Mouse (Mus musculus): ENCODE results near the gene Nsun2. TPM values are rescaled to one million over a fixed set of nuclear protein-coding genes. Genes with fewer than 3 reads are reported as not detected.

Nsun2 gene
- polyA plus RNA-seq, 2 experiments from 2014 or later, result 35.8 to 36.9 TPM

DNA sequence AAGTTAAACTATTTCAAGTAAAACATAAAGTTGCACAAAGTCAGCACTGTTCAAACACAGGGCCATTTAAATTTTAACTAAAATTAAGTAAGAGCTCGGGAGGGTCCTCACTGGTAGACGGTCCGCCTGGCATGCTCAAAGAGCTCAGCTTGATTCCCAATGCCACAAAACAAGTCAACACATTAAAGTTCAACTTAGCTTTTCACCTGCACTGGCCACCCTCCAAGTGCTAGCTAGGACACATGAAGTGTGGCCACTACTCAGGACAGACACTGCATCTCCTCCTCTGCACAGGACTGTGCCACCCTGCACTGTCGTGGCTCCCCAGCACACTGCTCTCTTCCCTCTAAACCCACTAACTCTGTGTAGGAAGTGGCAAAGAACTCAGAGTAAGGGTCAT, 7.7 kb upstream of the Nsun2 start:
- ATAC-seq, result no peak

DNA sequence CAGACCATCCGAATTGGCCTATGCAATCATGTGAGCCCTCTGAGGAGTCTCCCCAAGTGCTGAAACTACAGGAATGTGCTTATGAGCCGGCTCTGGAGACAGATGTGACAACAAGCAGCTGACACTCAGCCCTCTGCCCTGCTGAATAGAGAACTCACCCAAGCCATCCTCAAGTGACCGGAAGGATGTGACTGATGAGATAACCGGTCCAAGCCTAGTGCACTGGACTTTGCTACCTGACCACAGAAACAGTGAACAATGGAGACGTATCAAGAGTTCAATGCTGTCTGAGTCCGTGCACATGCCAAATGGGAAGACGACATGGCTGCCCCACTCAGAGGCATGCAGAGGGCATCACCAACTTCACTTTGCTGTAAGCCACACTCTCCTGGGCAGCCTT, 5.0 kb upstream of the Nsun2 start:
- no peak for ATAC-seq

DNA sequence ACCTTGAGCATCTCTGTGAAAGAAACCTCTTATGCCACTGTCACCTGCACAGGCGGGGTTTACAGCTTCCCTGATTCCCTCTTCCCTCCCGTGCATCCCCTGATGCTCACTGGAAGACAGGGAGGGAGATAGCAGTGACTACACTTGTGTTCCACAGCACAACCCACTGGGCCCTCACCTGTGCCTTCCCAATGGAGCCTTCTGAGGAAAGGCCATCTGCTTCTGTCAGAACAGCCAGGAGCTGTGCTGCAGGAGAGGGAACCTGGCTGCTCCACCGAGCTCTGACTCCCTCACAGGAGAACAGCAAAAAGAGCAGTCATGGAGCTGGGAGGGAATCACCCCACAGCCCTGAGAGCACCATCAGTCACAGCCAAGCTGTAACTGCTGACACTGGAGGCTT, 3.4 kb upstream of the Nsun2 start:
- ATAC-seq, result no peak

DNA sequence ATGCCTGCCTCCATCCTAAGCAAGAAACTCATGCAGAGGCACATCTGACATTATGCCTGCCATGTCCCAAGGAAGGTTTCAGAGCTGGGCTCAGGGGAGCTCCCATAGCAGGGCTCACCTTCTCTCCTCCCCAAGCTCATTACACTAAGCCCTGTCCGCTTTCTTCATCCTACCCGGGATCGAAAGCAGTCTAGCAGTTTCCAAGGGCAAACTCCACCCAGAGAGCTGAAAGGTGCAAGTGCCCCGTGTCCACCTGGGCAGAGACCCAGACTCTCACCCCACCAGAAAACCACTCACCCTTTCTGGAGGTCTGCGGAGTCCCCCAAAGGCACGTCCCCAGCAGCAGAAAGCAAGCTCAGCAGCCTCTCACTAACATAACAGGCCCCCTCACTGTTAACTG, 2.6 kb upstream of the Nsun2 start:
- ATAC-seq, result no peak

DNA sequence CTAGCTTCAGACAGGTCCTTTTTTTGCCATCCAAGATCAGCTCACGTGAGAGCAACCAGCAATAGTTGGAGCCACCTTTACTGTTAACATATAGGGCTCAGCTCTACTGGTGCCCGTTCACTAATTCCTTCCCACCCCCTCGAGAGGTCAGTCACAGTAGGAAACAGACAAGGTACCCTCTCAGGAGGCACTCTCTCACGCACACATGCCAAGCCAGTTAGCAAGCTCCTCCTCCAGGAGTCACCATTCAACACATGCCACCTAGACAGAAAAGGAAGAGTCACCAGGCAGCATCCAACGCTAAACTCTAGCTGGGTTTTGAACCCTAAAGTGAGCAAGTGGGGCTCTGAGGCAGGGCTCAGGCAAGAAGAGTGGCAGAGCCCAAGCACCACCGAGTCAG, 2.1 kb upstream of the Nsun2 start:
- no peak for ATAC-seq

DNA sequence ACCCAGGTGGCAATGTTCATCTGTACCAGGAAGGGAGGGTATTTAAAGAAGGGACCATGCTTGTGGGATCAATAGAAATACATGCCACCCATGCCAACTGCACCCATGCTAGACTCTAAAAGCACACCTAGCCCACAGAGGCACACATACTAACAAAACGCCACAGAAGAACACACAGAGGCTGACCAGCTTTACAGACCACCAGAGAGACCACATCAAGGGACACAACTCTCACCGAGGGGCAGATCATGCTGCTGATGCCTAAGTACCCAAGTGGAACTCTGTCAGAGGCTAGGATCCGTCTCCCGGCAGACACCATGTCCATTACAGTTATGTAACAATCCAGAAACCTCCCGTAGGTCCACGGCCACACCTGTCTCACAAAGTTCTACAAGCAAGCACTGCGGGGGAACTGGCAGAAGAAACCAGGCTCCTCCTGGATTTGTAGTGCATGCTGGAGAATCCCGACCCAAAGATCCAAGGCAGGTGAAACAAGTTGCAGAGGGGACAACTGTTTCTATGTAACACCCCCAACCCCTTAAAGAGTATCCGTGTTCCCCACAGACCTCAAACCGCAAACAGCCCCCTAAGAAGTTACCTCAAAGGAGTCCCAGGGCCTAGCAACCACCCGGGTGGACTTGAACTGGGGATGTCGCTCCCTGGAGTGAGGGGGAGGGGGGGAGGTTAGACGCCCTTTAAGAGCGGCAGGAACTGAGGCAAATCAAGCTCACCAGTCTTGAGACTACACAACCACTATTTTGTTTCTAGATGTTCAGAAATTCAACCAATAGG, 1.2 kb upstream of the Nsun2 start:
- ATAC-seq, result no peak

DNA sequence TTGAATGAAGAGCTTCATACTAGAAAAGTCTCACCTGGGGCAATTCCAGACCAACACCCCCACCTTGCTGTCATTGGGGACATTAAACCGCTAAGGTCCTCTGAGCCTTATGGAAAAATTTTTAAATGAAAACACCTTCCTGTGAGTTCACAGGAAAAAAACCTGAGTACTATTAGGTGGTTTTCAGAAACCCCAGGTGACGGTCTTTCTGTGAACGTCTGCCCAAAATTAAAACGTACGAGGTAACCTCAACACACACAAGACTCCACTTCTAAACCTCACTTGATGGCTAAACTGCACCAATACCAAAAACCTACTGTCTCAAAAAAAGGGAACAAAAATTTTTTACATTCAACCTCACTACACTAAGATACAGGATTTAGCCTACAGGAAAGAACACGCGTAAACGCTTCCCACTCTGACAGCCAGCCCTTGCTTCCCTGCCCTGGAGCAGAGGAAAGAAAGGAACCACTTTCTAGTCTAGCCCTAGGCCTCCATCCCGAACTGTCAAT, 597 bp upstream of the Nsun2 start:
- no peak for ATAC-seq

DNA sequence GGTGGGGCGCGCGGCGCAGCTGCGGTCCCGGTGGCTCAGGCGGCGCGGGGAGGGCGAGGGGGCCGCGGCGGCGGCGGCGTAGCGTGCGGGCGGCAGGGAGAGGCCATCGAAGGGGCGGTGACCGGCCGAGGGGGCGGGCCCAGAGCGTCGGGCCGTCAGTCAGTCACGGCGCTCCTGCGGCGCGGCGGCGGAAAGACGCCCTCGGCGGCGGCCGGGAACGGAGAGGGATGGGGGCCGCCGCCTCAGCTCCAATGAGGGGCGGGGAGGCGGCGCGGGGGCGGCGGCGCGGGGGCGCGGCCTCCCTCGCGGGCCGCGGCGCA, 748 bp downstream of the Nsun2 start, which contains the start of gene Tent4a:
TSS of gene Tent4a (minus strand) at position 284 of the 320 bp plus-strand sequence.
- peak; percentile 42 for ATAC-seq

DNA sequence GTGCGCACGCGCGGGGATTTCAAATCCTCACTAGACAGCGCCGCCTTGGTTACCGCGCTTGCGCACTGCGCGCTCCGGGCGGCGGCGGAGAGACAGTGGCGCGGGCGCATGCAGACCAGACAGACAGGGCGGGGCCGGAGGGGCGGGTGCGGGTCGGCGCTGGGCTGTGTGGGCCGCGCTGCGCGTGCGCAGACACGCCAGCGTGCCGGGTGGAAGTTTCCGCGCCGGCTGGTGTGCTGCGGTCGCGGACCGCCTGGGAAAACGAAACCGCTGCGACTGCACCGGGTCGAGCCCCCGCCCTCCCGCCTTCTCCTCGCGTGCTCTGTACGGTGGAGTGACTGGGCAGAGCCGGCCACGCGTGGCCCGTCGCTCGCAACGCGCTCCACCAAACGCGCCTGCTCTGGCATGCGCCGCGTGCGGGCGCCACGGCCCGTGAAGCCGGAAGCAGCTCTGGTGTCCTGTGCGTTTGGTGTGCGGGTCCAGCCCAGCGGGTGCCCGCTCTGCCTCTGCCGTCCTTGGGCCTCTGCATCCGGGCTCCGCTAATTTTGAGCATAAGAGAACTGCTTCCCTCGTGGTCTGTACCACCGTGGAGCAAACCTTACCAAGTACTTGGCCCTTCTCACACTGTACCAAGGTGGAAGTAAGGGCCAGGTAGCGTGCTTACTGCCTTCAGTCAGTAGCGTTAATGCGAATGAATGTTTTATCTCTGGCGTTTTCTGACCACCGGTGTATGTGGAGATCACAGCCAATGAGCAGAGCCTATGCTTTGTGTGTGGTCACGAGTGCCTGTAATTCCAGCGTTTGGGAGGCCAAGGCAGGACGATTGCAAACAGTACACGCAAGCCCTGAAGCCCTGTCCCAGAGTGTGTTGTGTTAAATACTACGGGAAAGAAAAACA, 1.4 kb downstream of the Nsun2 start:
- peak; percentile 75 for ATAC-seq

DNA sequence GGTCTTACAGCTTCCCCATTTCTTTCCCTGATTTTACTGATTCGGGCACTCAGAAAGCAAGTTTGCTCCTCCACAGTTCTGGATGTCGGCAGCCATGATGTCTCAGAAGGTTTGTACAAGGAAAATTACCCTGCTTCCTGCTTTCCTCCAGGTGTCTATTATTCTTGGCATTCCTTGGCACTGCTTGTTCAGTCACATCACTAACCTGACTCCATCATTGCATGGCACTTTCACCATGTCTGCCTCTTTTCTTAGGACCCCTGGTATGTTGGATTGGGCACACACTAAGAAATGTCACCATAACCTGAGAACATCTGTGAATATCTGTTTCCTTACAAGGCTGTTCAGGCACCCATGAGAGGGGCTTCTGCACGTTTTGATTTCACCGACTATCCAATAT, 2.5 kb downstream of the Nsun2 start:
- ATAC-seq, result no peak

DNA sequence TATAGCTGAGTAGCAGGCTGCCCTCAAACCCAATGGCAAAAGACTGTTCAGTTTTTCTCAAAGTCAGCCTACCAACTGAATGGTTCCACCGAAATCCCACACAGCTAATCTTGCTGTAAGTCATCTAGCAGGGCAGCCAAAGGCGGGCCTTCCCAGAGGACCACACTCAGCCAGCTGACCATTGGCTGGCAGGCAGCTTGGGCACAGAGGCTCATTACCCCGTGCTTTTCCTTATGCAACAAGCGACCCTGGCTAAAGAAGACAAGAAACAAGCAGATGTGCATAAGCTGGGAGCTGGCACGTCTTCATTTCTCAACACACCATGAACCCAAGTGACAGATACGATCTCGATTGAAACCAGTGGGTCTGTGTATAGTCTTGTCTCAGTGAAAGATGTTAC, 3.8 kb downstream of the Nsun2 start:
- ATAC-seq, result no peak

DNA sequence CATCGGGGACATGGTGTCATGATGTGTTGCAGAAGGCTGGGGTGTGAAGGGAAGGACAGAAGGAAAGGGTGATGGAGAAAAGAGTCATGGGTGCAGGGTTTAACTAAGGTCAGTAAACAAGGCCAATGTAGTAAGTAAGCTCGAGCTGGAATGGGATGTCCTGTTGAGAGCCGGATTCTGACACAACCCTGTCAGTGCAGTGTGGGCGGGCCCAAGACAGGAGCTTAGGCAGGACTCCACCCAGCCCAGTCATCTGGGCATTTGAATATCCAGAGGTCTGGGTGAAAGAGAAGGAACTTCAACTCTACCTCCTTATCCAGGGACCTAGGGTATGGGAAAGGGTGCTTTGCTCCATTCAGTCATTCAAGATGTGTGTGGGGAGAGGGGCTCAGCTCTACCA, 4.8 kb downstream of the Nsun2 start:
- no peak for ATAC-seq

DNA sequence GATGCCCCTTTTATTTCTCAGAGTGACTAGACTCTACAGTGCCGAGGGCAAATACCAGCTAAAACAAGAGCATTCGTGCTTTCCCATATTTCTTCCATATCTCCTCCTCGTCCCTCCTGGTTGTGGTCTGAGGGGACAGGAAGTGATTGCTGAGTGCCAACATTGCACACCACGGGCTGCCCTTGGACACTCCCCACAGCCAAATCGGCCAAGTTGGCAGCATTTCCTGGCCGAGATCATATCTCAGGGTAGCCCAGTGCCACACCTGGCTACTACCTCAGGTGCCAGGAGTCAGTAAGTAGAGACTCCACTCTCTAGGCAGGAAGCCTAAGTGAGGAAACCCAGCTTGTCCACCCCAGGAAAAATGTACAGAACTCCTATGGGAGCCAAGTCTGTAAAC, 7.7 kb downstream of the Nsun2 start:
- no peak for ATAC-seq

DNA sequence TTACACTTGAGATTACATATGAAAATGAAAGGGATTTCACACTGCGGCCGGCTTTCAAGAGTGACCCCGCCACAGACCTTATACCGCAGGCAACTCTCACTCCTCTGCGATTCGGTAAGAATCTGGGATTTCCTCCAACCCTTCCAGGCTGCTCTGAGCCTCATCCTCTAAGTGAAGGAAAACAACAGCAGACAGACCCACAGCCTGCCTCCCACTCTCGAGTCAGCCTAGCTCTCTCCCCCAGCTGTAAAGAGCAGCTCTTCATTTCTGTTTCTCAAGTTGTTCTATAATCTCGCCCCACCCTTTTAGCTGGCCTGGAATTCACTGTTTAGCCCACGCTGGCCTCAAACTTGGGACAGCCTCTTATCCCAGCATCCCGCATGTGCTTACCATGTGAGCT, 8.2 kb downstream of the Nsun2 start:
- no peak for ATAC-seq

DNA sequence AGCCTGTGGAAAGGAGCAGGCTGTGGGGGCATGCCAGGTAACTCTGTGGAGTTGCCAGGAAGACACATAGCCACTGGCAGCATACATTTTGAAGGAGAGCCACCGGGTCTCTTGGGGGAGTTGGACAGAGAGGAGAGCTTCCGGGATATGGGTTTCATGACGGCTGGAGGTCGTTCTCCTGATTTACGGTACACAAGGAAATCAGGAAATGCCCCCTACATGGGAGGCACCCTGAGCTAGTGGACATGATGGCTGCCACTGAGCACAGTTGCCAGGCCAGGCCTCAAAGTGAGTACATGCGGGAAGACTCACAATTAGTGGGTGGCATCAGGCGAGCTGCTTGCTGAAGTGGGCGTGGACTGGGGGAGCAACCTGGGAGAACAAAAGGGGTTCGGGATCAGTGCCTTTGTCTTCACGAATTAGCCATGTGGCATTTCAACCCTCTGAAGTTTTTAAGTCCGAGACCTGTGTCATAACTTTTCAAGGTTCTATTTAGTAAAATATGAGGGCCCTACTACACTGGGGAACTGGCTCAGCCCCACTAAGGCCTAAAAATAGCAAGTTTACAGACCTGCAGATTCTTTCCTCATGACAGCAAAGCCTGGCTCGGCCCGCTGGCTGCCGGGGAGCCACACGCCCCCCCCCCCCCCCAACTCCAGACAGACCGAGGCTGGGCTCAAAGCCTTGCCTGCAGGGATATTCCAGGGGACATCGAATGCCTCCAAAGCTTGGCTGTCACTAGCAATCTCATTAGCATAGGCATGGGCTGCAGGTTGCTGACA, 9.2 kb downstream of the Nsun2 start:
- no peak for ATAC-seq

DNA sequence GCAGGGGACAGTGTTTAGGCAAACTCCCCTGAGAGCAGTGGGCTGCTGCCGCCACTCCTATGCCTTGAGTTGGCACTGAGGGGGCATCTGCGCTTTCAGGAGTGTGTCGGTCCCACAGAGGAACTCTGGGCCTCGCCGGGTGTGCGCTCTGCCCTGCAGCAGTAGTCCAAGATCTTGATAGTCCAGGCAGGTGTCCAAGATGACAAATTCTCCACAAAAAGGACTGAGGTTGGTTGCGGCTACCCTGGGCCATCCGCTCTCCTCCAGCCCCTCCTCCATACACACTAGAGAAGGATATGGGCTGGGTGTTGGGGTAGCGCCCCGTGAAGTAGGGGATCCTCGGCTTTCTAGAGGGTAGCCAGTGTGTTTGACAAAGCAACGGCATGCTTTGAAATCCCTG, 10.0 kb downstream of the Nsun2 start:
- ATAC-seq, result no peak

DNA sequence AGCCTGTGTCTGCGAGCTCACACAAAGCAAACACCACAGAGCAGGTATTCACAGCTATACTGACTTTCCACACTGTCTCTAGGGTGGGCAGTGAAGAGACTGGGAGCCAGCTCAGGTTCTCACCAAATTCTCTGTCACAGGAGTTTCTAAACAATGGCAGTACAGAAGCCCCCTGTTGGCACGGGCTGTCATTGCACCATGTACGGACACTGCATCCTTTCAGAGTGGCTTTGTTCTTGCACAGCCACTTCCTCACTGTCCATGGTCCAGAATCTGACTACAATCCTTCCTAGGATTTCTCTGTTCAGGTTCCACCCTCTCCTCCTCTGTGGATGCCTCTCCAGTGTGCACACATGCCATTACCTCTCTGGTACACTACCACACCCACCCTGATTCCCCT, 11.5 kb downstream of the Nsun2 start:
- ATAC-seq, result peak; percentile 87

DNA sequence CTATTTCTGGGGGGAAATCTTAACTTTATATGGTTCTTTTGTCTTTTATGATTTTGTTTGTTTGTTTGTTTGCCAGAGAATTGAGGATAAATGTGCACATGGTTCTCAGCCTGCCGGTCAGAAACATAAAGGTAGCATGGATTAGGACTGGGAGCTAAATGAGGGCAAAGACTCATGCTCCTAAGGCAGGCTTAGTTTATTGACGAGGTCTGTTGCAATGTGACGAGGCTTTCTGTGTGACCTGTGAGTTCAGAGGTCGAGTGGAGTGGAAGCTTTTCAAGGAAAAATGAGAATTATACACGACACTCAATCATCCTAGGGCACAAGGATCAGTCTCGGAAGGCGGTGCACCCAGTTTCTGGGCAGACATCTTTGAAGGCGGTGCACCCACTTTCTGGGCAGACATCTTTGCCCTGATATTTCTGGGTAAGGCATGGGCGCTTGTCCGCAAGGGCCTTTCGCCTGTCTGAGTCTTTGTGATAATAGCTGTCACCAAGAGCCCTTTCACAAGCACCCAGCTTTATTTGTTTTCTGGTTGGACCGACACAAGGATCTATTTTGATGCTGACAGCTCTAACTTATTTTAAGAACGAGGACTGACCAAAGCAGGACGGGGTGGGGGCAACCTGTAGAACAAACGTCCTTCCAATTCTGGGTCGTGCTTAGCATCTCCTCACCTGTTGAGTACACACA, 14.1 kb downstream of the Nsun2 start:
- ATAC-seq, result no peak

DNA sequence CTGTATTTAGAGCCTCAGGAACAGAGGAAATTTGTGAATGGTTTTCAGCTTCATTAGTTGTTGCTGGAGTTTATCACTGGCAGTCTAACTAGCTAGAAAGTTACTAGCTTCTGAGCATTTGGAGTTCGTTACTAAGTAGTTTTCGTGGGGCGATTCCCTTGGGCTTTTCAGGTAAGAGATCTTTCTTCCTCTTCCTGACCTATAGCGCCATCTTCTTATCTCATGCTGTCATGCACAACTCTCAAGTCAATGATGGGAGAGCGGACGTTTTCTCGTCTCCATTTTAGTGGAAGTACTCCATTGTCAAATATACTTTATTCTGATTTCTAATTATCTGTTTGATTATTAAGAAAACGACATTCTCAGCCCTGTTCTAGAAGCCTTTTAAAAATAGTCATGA, 16.4 kb downstream of the Nsun2 start:
- ATAC-seq, result no peak

DNA sequence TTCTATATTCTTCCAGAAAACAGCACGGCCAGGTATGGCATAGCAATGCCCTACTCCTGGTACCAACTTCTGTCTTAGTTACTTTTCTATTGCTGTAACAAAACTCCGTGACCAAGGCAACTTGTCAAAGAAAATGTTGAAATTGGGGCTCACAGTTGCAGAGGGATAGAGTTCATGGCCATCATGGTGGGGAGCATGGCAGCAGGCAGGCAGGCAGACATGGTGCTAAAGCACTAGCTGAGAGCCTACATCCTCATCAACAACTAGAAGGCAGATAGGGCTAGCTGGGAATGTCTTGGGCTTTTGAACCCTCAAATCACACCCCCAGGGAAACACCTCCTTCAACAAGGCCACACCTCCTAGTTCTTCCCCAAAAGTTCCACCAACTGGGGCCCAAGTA, 17.3 kb downstream of the Nsun2 start:
- ATAC-seq, result no peak

DNA sequence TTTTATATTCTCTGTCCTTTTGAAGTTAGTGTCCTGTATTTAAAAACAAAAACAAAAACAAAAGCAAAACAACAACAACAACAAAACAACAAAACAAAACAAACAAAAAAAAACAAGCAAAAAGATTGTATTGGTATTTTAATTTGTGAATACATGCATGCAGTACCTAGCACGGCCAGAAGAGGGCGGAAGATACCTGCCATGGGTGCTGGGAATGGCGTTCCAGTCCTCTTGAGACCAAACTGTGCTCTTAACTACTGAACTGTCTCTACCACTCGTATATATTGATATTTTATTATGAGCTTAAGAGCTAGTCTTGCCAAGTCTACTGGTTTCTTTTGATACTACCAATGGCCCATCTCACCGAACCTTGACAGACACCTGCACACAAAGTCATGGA, 19.5 kb downstream of the Nsun2 start:
- peak; percentile 36 for ATAC-seq

DNA sequence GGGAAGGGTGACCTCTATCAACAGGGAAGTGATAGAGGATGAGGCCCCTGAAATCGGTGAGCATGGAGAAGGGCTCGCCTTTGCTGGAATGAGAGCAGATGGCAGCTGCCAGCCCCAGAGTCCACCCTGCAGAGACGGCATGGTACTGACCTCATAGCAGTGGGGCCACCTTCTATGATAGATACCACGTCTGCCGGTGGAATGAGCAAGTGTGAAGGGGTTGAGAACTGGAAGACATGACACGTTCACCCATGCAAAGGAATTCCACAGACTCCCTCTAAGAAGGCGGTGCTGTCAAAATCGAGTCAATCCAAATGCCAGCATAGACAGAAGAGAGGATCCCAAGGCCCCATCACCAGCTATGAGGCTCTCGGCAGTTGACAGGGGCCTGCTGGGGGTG, 20.7 kb downstream of the Nsun2 start:
- ATAC-seq, result no peak

DNA sequence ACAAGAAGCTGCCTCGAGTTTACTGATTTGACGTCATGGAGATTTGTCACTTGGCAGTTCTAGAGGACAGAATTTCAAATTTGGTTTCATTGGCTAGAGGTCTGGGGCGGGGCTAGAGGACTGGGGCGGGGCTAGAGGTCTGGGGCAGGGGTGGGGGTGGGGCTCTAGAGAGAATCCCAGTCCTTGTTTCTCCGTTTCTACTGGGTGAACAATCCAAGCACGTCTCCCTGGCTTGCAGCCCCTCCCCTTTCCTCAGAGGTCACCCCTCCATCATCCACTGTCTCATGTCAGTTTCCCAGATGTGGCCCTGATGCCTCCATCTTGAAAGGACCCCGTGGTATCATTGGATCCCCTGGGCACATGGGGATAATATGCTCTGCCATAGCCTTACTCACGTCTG, 21.5 kb downstream of the Nsun2 start:
- ATAC-seq, result no peak

All from activated CD4-positive, CD25-positive, alpha-beta regulatory T cell, adult 4 months (primary cell).